Mouse (Mus musculus) intestine, postnatal 0 days (tissue): ENCODE data around the gene Rpl9. TPM values are rescaled to one million over a fixed set of nuclear protein-coding genes. Genes with fewer than 3 reads are reported as not detected.

Experiments
- ATAC-seq: fragments of 200-750 bp; cut with Nextera tagmentation; 2 replicates; pipeline ENCODE4 v1.8.0; 2017; ENCODE audit warnings: mild to moderate bottlenecking, moderate TSS enrichment, moderate library complexity
- H3K27ac ChIP-seq: fragments of 300-500 bp; sonication (generic); 2 replicates; pipeline ENCODE4 v1.5.1; 2014; ENCODE audit warnings: mild to moderate bottlenecking, low read depth, low read length, moderate library complexity
- H3K27me3 ChIP-seq: fragments of 300-500 bp; sonication (generic); replicated peaks from 2 replicates; pipeline ENCODE4 v1.6.1; 2014; ENCODE audit warnings: low read length, mixed read lengths; ENCODE audit not compliant: control insufficient read depth, insufficient read depth
- H3K36me3 ChIP-seq: fragments of 300-500 bp; sonication (generic); 2 replicates; pipeline ENCODE4 v1.6.1; 2014; ENCODE audit warnings: mild to moderate bottlenecking, moderate library complexity; ENCODE audit not compliant: control insufficient read depth, insufficient read depth
- H3K4me1 ChIP-seq: fragments of 300-500 bp; sonication (generic); replicated peaks from 2 replicates; pipeline ENCODE4 v1.6.1; 2014; ENCODE audit warnings: antibody characterized with exemption, low read length, mixed read lengths; ENCODE audit not compliant: control insufficient read depth, insufficient read depth
- H3K4me2 ChIP-seq: fragments of 300-500 bp; sonication (generic); replicated peaks from 2 replicates; pipeline ENCODE4 v1.6.1; 2014; ENCODE audit warnings: low read depth, mild to moderate bottlenecking, moderate library complexity
- H3K4me3 ChIP-seq: fragments of 300-500 bp; sonication (generic); 2 replicates; pipeline ENCODE4 v1.5.1; 2014; ENCODE audit warnings: low read depth, low read length
- H3K9ac ChIP-seq: fragments of 300-500 bp; sonication (generic); 2 replicates; pipeline ENCODE4 v1.6.1; 2014; ENCODE audit warnings: mild to moderate bottlenecking, low read depth, low read length
- H3K9me3 ChIP-seq: fragments of 300-500 bp; sonication (generic); 2 replicates; pipeline ENCODE4 v1.6.1; 2016; ENCODE audit warnings: mixed run types; ENCODE audit not compliant: control insufficient read depth
- CTCF ChIP-seq: sonication (generic); IDR thresholded peaks from 2 replicates; pipeline ENCODE4 v1.5.1; 2016; ENCODE audit warnings: low read depth, mild to moderate bottlenecking, control low read depth, antibody characterized with exemption, moderate library complexity
- WGBS: fragments of 180-500 bp; shearing (Covaris S2); extraction: QIAGEN DNeasy Blood & Tissue Kit; methylation state at CpG from one replicate; pipeline ENCODE4 v1.1.7; 2014; 5-methylcytosine and 5-hydroxymethylcytosine counted together
- polyA plus RNA-seq: library from polyadenylated mRNA; unstranded; fragments of >200 nt; fragmentation: Nextera tagmentation; extraction: Ambion mirVana; gene quantifications from 2 replicates; pipeline ENCODE4 v1.2.1, GENCODE M21; 2015

The Rpl9 gene
- polyA plus RNA-seq = 650 and 657 TPM in 2 replicates

GRCm38 (mm10) chr5:65390648-65391644, at the start of gene Rpl9, which contains the start of gene Lias:
TSS of gene Rpl9 (minus strand) at chr5:65391444.
TSS of gene Lias (plus strand) at chr5:65391497.
- Histone ChIP-seq H3K27me3 (no peaks in the 10 kb centered on the region), H3K27ac (peak within 1 kb of the TSS; percentile 81), H3K4me2 (peak within 1 kb of the TSS; percentile 79), H3K9ac (peak within 1 kb of the TSS; percentile 94), H3K9me3 (no peaks in the 10 kb centered on the region), H3K36me3 (peaks cover 33% of the 10 kb centered on the region), H3K4me1 (no peaks in the 10 kb centered on the region; the same call in 1 of the 2 replicates), H3K4me3 (peak within 1 kb of the TSS; percentile 98)
- under 1% methylated on average over 83 of the region's 83 CpGs for WGBS
- TF ChIP-seq CTCF = no peak
- peak; percentile 92 for ATAC-seq

DNA sequence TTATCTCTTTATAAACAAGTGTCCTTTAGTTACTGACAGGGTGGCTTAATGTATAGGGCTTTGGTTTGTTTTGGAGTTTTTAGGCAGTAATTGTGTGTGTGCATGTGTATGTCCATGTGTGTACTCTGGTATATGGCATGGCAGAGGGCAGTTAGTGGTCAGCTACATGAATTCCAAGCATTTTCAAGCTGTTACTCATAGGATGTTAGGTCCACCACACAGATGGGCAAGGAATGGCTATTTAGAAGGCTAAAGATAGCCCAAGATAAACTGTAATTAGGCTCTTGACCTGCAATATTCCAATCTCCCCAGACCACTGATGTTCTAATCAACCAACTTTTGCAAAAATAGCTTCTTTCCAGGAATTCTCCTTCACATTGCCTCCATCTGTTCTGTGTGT, 46.8 kb upstream of the Rpl9 start:
- Histone ChIP-seq H3K27me3 (no peaks in the 10 kb centered on the region), H3K9me3 (no peaks in the 10 kb centered on the region), H3K27ac (no peak overlapping the region), H3K4me2 (no peak overlapping the region), H3K4me3 (no peak overlapping the region), H3K36me3 (no peaks in the 10 kb centered on the region), H3K9ac (no peak overlapping the region), H3K4me1 (no peaks in the 10 kb centered on the region)
- no peak for TF ChIP-seq CTCF
- no peak for ATAC-seq

- Histone ChIP-seq H3K4me3 (peak within 1 kb of the TSS; percentile 91), H3K9ac (peak within 1 kb of the TSS; percentile 81), H3K27me3 (no peaks in the 10 kb centered on the region), H3K4me1 (0 out of 2 replicates have a peak, but pooled peaks cover 3% of the 10 kb centered on the region), H3K4me2 (peak within 1 kb of the TSS; percentile 90), H3K36me3 (no peaks in the 10 kb centered on the region), H3K27ac (peak within 1 kb of the TSS; percentile 79), H3K9me3 (no peaks in the 10 kb centered on the region)
- peak; percentile 96 for ATAC-seq
- under 1% methylated on average over 51 of the region's 51 CpGs for WGBS
- TF ChIP-seq CTCF = peak; percentile 23; the same call in 1 of the 2 replicates
Observed at GRCm38 (mm10) chr5:65435806-65436561, 44.7 kb upstream of the Rpl9 start, which contains the start of gene Ugdh. TSS of gene Ugdh (minus strand) at chr5:65435949.

- TF ChIP-seq CTCF = no peak
- Histone ChIP-seq H3K27ac (peak overlapping the region; percentile 79), H3K4me2 (peak overlapping the region; percentile 90), H3K9ac (peak overlapping the region; percentile 81), H3K4me1 (0 out of 2 replicates have a peak, but pooled peaks cover 6% of the 10 kb centered on the region), H3K27me3 (no peaks in the 10 kb centered on the region), H3K4me3 (peak overlapping the region; percentile 91), H3K9me3 (no peaks in the 10 kb centered on the region), H3K36me3 (no peaks in the 10 kb centered on the region)
- no peak; the same call in 1 of the 2 replicates for ATAC-seq
- 0% methylated on average over 43 of the region's 47 CpGs for WGBS
Observed at GRCm38 (mm10) chr5:65435363-65435805, 44.1 kb upstream of the Rpl9 start.

DNA sequence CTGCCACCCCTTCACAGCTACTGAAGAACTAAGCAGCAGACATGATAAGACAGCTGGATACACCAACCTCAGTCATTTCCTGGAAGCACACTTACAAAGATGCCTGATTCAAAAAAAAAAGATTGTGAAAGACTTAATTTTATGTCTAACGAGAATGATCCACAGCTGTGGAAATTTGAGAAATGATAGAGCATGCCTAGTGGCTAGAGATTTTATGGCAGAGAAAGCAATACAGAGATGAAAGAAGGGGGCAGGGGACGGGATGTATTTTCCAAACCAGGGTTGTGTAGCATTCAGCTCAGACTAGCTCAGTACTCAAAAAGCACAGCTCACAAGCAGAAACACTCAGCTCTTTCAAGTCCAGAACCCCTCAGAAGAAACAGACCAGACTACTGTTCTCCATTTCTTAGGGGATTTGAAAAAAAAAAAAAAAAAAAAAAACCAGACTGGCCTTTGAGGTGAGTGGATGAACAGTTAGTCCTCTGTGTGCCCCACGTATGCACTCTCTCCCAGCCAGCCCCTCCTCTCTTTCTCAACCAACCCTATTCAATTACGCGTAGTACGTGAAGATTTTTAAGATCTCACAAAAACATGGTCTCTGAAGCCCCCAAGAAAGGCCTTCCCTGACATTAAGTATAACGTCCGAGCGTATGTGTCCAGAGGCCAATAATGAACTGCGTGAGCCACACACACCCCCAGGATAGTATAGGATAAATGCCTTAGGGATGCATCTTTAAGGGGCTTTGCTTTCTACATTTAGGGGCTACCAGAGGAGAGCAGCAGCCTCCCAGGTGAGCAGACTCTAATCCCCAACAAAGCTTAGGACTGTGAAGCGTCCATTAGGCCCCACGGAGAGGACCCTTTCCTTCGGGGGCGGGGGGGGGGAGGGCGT, 43.5 kb upstream of the Rpl9 start:
- ATAC-seq = no peak
- TF ChIP-seq CTCF = peak; percentile 16
- Histone ChIP-seq H3K9ac (peak overlapping the region; percentile 81), H3K36me3 (no peaks in the 10 kb centered on the region), H3K4me3 (peak overlapping the region; percentile 91), H3K4me1 (0 out of 2 replicates have a peak, but pooled peaks cover 6% of the 10 kb centered on the region), H3K27me3 (no peaks in the 10 kb centered on the region), H3K9me3 (no peaks in the 10 kb centered on the region), H3K4me2 (peak overlapping the region; percentile 90), H3K27ac (peak overlapping the region; percentile 79)
- WGBS = 3% methylated on average over 15 of the region's 15 CpGs
